Comparison of ENCODE assay signal across 7 mouse cellular contexts in genomic region chr5:124186981-124187507, GRCm38 (mm10).
DNase-seq lines count a peak whose midpoint lies in the region; ATAC-seq and TF ChIP-seq lines count a peak whose summit lies in the region.

No protein-coding gene starts in this region.

- peak; percentile 67 for DNase-seq in CD4-positive, CD25-positive, alpha-beta regulatory T cell, adult 2 months (ENCODE audit: low read depth, low spot score)
- peak; percentile 94 for DNase-seq in brain, adult 2 months (ENCODE audit: low read depth, low spot score)
- peak; percentile 79 to 90 for DNase-seq in layer of hippocampus, adult 2 months (ENCODE audit: low spot score in 2 of 2)
- DNase-seq in midbrain, embryonic 11.5 days (ENCODE audit: low spot score, missing footprints), result peak; percentile 93
- DNase-seq in thymus, postnatal 10 days (ENCODE audit: low spot score in 2 of 2), result peak; percentile 81 to 84
- no peak for DNase-seq in kidney, postnatal 10 days

- 1% methylated on average over 20 of the region's 22 CpGs for WGBS in forebrain, embryonic 16.5 days
- 9% methylated on average over 21 of the region's 22 CpGs for WGBS in midbrain, embryonic 11.5 days

- peak; percentile 82 for ATAC-seq in forebrain, embryonic 16.5 days
- ATAC-seq in midbrain, embryonic 11.5 days (ENCODE audit: low FRiP score), result peak; percentile 76

- H3K4me2 ChIP-seq in forebrain, embryonic 16.5 days (ENCODE audit: low read length), result peak overlapping the region; percentile 55
- peak overlapping the region; percentile 54 for H3K4me2 ChIP-seq in midbrain, embryonic 11.5 days

- peak overlapping the region; percentile 92 for H3K27ac ChIP-seq in forebrain, embryonic 16.5 days (ENCODE audit: low read length)
- peak overlapping the region; percentile 97 for H3K27ac ChIP-seq in layer of hippocampus, adult 2 months
- peak overlapping the region; percentile 57; the same call in 1 of the 2 replicates for H3K27ac ChIP-seq in midbrain, embryonic 11.5 days (ENCODE audit: low read depth, low read length)

- no peak for TF ChIP-seq CTCF in layer of hippocampus, adult 2 months (conservative IDR thresholded peaks at IDR 0.05)

- H3K9me3 ChIP-seq in forebrain, embryonic 16.5 days (ENCODE audit: control insufficient read depth, low read length), result no peaks in the 10 kb centered on the region
- no peaks in the 10 kb centered on the region for H3K9me3 ChIP-seq in midbrain, embryonic 11.5 days (ENCODE audit: control insufficient read depth, low read length)

- H3K4me1 ChIP-seq in forebrain, embryonic 16.5 days (replicated peaks; ENCODE audit: control insufficient read depth, insufficient read depth, low read length), result peaks cover 53% of the 10 kb centered on the region
- peaks cover 41% of the 10 kb centered on the region for H3K4me1 ChIP-seq in midbrain, embryonic 11.5 days (ENCODE audit: control insufficient read depth, insufficient read depth, low read length)

- H3K4me3 ChIP-seq in forebrain, embryonic 16.5 days (replicated peaks; ENCODE audit: low read length), result peak overlapping the region; percentile 38
- H3K4me3 ChIP-seq in layer of hippocampus, adult 2 months, result peak overlapping the region; percentile 80
- H3K4me3 ChIP-seq in midbrain, embryonic 11.5 days (ENCODE audit: low read depth, low read length), result peak overlapping the region; percentile 9

- H3K36me3 ChIP-seq in forebrain, embryonic 16.5 days (ENCODE audit: control insufficient read depth, insufficient read depth), result no peaks in the 10 kb centered on the region
- H3K36me3 ChIP-seq in midbrain, embryonic 11.5 days (ENCODE audit: control insufficient read depth, insufficient read depth, low read length), result no peaks in the 10 kb centered on the region

- H3K9ac ChIP-seq in forebrain, embryonic 16.5 days (replicated peaks; ENCODE audit: low read depth, low read length), result peak overlapping the region; percentile 37
- H3K9ac ChIP-seq in midbrain, embryonic 11.5 days (ENCODE audit: low read length), result peak overlapping the region; percentile 55

- H3K27me3 ChIP-seq in forebrain, embryonic 16.5 days (replicated peaks; ENCODE audit: control insufficient read depth, insufficient read depth, low read length), result no peaks in the 10 kb centered on the region
- H3K27me3 ChIP-seq in midbrain, embryonic 11.5 days (ENCODE audit: control insufficient read depth, insufficient read depth, low read length), result no peaks in the 10 kb centered on the region

Comparison
In these comparisons a context has a peak if more than half of its experiments do, and no peak if none do; other contexts are left out.
1. H3K4me3 ChIP-seq: peak in every context shown above with its lines; median percentile 80 in layer of hippocampus, adult 2 months; 38 in forebrain, embryonic 16.5 days; 9 in midbrain, embryonic 11.5 days.